Mouse (Mus musculus) ES-E14 (cell line): ENCODE results near the gene Fam160a1.

Source experiments
- CHD2 ChIP-seq: IDR thresholded peaks from 2 replicates; pipeline ENCODE4 v1.6.1; 2014; ENCODE audit warnings: mild to moderate bottlenecking, low read depth, low read length, inconsistent platforms
- HCFC1 ChIP-seq: IDR thresholded peaks from 2 replicates; pipeline ENCODE4 v1.6.1; 2012; ENCODE audit warnings: low read length, inconsistent platforms, borderline replicate concordance; ENCODE audit not compliant: insufficient read depth
- MAFK ChIP-seq: IDR thresholded peaks from 2 replicates; pipeline ENCODE4 v1.6.1; 2014; ENCODE audit warnings: mild to moderate bottlenecking, low read depth, low read length, inconsistent platforms; ENCODE audit not compliant: insufficient read depth
- ZC3H11A ChIP-seq: IDR thresholded peaks from 2 replicates; pipeline ENCODE4 v1.6.1; 2012; ENCODE audit warnings: low read depth, mild to moderate bottlenecking, inconsistent platforms, low read length, borderline replicate concordance
- ZNF384 ChIP-seq: IDR thresholded peaks from 2 replicates; pipeline ENCODE4 v1.6.1; 2012; ENCODE audit warnings: low read depth, low read length, inconsistent platforms

DNA sequence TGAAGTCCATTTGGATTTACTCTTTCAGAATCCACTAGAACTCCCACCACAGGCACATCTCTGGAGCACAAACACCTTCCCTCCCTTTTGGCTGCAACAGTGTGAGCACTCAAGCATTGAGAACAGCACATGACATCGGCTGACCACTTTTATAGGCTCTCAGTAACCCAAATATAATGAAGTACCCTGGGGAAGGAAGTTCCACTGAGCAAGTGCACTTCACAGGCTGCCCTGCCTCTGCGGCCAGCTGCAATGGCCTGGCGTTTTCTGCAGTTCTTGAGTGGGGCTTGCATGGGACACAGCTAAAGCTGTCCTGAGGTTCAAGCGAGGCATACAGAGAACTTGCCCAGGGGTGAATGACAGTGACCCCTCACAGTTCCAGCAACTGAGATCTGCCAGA, 126.0 kb downstream of the Fam160a1 start:
- TF ChIP-seq ZC3H11A, result no peak
- TF ChIP-seq HCFC1, result no peak
- no peak for TF ChIP-seq CHD2
- TF ChIP-seq MAFK, result no peak
- no peak for TF ChIP-seq ZNF384
